Mouse (Mus musculus): Measurements from ENCODE around the gene Gm11627. TPM values are rescaled to one million over a fixed set of nuclear protein-coding genes. Genes with fewer than 3 reads are reported as not detected.
A peak's percentile ranks its signal among the peaks of the same experiment; 100 is the strongest.
"Not testable (repeated sequence)": the region's sequence is repeated elsewhere in the genome, so short reads cannot be mapped to it uniquely, and the experiment has no call there.

The Gm11627 gene
- not detected for total RNA-seq (2021)
- long read RNA-seq, experiment 1, partial matches to known transcripts, result 0 of 1 reads
- long read RNA-seq, experiment 1, other reads (novel, unspliced or antisense), result 1 of 1 reads
- long read RNA-seq, experiment 2, partial matches to known transcripts, result 1 of 2 reads
- long read RNA-seq, experiment 2, other reads (novel, unspliced or antisense), result 0 of 2 reads

- no peak for DNase-seq
- intact Hi-C loops (cut with DNase I), result loop anchor here (2.0 kb wide), 2 partner anchors 95 to 101 kb away; no protein-coding TSS in a partner anchor
Measured at GRCm38 (mm10) chr11:102579165-102580033, at the start of gene Gm11627. Gm11627 (minus strand) TSS chr11:102579461.

- DNase-seq, result no peak
- intact Hi-C loops (cut with DNase I), result no loop called here
Measured at GRCm38 (mm10) chr11:102628529-102628928, 49.3 kb upstream of the Gm11627 start.

- intact Hi-C loops (cut with DNase I), result no loop called here
- no peak for DNase-seq
Measured at GRCm38 (mm10) chr11:102627171-102627931, 48.1 kb upstream of the Gm11627 start.

GRCm38 (mm10) chr11:102624888-102625407 is 45.7 kb upstream of the Gm11627 start:
- no peak for DNase-seq
- intact Hi-C loops (cut with DNase I), result no loop called here

GRCm38 (mm10) chr11:102623876-102624789 is 44.9 kb upstream of the Gm11627 start:
- DNase-seq, result no peak
- intact Hi-C loops (cut with DNase I), result no loop called here

GRCm38 (mm10) chr11:102619449-102619848 is 40.2 kb upstream of the Gm11627 start:
- no peak for DNase-seq
- intact Hi-C loops (cut with DNase I), result no loop called here

GRCm38 (mm10) chr11:102611317-102611705 is 32.0 kb upstream of the Gm11627 start:
- intact Hi-C loops (cut with DNase I), result no loop called here
- DNase-seq, result no peak

- intact Hi-C loops (cut with DNase I), result no loop called here
- DNase-seq, result no peak
Measured at GRCm38 (mm10) chr11:102610675-102611316, 31.5 kb upstream of the Gm11627 start.

- DNase-seq, result no peak
- intact Hi-C loops (cut with DNase I), result no loop called here
Measured at GRCm38 (mm10) chr11:102610260-102610659, 31.0 kb upstream of the Gm11627 start.

- DNase-seq, result no peak
- intact Hi-C loops (cut with DNase I), result no loop called here
Measured at GRCm38 (mm10) chr11:102609483-102609882, 30.2 kb upstream of the Gm11627 start.

GRCm38 (mm10) chr11:102608691-102609090 is 29.4 kb upstream of the Gm11627 start:
- intact Hi-C loops (cut with DNase I), result no loop called here

GRCm38 (mm10) chr11:102607686-102608548 is 28.7 kb upstream of the Gm11627 start:
- intact Hi-C loops (cut with DNase I), result no loop called here
- DNase-seq, result no peak

More at GRCm38 (mm10) chr11:102608691-102609090, 29.4 kb upstream of the Gm11627 start:
- DNase-seq, result no peak

- intact Hi-C loops (cut with DNase I), result not testable (repeated sequence)
Measured at GRCm38 (mm10) chr11:102607201-102607600, 27.9 kb upstream of the Gm11627 start.

GRCm38 (mm10) chr11:102606751-102607171 is 27.5 kb upstream of the Gm11627 start:
- no peak for DNase-seq
- intact Hi-C loops (cut with DNase I), result no loop called here

More at GRCm38 (mm10) chr11:102607201-102607600, 27.9 kb upstream of the Gm11627 start:
- not testable (repeated sequence) for DNase-seq

GRCm38 (mm10) chr11:102605553-102606416 is 26.5 kb upstream of the Gm11627 start:
- no peak for DNase-seq
- intact Hi-C loops (cut with DNase I), result no loop called here

GRCm38 (mm10) chr11:102604777-102605552 is 25.7 kb upstream of the Gm11627 start:
- intact Hi-C loops (cut with DNase I), result no loop called here
- DNase-seq, result peak in 1 of 2 experiments; percentile 45

Data from gastrocnemius, postnatal 36 days (tissue).